Mouse (Mus musculus): ENCODE results near the gene Cetn4.

DNA sequence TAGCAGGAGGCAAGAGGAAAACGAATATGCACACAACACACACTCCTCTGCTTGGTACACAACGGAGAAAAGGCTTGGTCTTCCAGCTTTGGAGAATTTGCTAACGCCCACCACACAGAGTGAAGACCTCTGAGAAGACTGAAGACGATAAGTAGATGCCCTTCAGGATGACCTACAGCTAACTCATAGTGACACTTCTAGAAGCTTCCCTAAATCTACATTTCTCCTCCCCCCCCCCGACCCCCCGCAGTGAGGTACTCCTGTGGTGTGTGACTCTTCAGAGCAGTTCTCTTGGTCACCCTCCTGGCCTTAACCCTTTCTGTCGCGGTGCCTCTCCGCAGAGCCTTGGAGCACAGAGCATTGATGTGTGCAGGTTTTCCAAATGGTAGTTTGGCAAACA lies 35.2 kb upstream of the Cetn4 start:
- TF ChIP-seq CTCF (IDR thresholded peaks at IDR 0.05; ENCODE audit: low read depth) = no peak
- no peak for TF ChIP-seq EP300 (optimal IDR thresholded peaks at IDR 0.05)
